Mouse (Mus musculus) heart, embryonic 16.5 days (tissue): ENCODE data around the gene Dusp7. TPM values are rescaled to one million over a fixed set of nuclear protein-coding genes. Genes with fewer than 3 reads are reported as not detected.
A peak's percentile ranks its signal among the peaks of the same experiment; 100 is the strongest.

Source experiments
- ATAC-seq: fragments of 200-750 bp; cut with Nextera tagmentation; replicated peaks from 2 replicates; pipeline ENCODE4 v1.8.0; 2017; ENCODE audit warnings: moderate number of reproducible peaks; ENCODE audit not compliant: insufficient read depth, low FRiP score; ENCODE audit errors: extremely low read depth
- H3K27ac ChIP-seq: fragments of 300-500 bp; sonication (generic); 2 replicates; pipeline ENCODE4 v1.5.1; 2014; ENCODE audit warnings: mild to moderate bottlenecking, low read length, control low read depth, moderate library complexity
- H3K27me3 ChIP-seq: fragments of 300-500 bp; sonication (generic); 2 replicates; pipeline ENCODE4 v1.6.1; 2014; ENCODE audit warnings: low read length, mixed read lengths; ENCODE audit not compliant: control insufficient read depth, insufficient read depth
- H3K36me3 ChIP-seq: fragments of 300-500 bp; sonication (generic); 2 replicates; pipeline ENCODE4 v1.6.1; 2014; ENCODE audit not compliant: control insufficient read depth, insufficient read depth
- H3K4me1 ChIP-seq: fragments of 300-500 bp; sonication (generic); 2 replicates; pipeline ENCODE4 v1.6.1; 2014; ENCODE audit warnings: low read length, mixed read lengths; ENCODE audit not compliant: control insufficient read depth, insufficient read depth
- H3K4me2 ChIP-seq: fragments of 300-500 bp; sonication (generic); 2 replicates; pipeline ENCODE4 v1.6.1; 2014; ENCODE audit warnings: low read depth, mild to moderate bottlenecking, control low read depth, low read length
- H3K4me3 ChIP-seq: fragments of 300-500 bp; sonication (generic); 2 replicates; pipeline ENCODE4 v1.5.1; 2014; ENCODE audit warnings: mild to moderate bottlenecking, control low read depth, low read length
- H3K9ac ChIP-seq: fragments of 300-500 bp; sonication (generic); 2 replicates; pipeline ENCODE4 v1.6.1; 2014; ENCODE audit warnings: low read length, control low read depth
- H3K9me3 ChIP-seq: fragments of 300-500 bp; sonication (generic); replicated peaks from 2 replicates; pipeline ENCODE4 v1.6.1; 2016; ENCODE audit warnings: low read length; ENCODE audit not compliant: control insufficient read depth
- WGBS: fragments of 180-500 bp; shearing (Covaris S2); extraction: QIAGEN DNeasy Blood & Tissue Kit; methylation state at CpG from one replicate; pipeline ENCODE4 v1.1.7; 2014; 5-methylcytosine and 5-hydroxymethylcytosine counted together
- polyA plus RNA-seq: library from polyadenylated mRNA; unstranded; fragments of >200 nt; fragmentation: Nextera tagmentation; extraction: Ambion mirVana; gene quantifications from 2 replicates; pipeline ENCODE4 v1.2.1, GENCODE M21; 2015

Gene Dusp7
- polyA plus RNA-seq: 7.9 and 10.2 TPM in 2 replicates

GRCm38 (mm10) chr9:106368112-106368717 is at the start of gene Dusp7:
Gene Dusp7 (plus strand): TSS chr9:106368632.
- peak within 1 kb of the TSS; percentile 91 for H3K9ac ChIP-seq
- 1% methylated on average over 51 of the region's 57 CpGs for WGBS

GRCm38 (mm10) chr9:106319095-106319494 is 49.3 kb upstream of the Dusp7 start:
- Histone ChIP-seq H3K9me3 (no peaks in the 10 kb centered on the region), H3K36me3 (no peaks in the 10 kb centered on the region), H3K4me1 (peaks cover 24% of the 10 kb centered on the region), H3K27me3 (no peaks in the 10 kb centered on the region), H3K27ac (peak overlapping the region; percentile 74), H3K4me2 (no peak overlapping the region), H3K9ac (0 out of 2 replicates have a peak overlapping the region, but pooled peaks have one; percentile 8), H3K4me3 (no peak overlapping the region)
- 14% methylated on average over 2 of the region's 2 CpGs for WGBS
- peak; percentile 65 for ATAC-seq

More at GRCm38 (mm10) chr9:106368112-106368717, at the start of gene Dusp7:
- peak within 1 kb of the TSS; percentile 96 for H3K27ac ChIP-seq
- H3K4me1 ChIP-seq: peaks cover 32% of the 10 kb centered on the region
- no peaks in the 10 kb centered on the region for H3K9me3 ChIP-seq
- H3K27me3 ChIP-seq: no peaks in the 10 kb centered on the region
- peak within 1 kb of the TSS; percentile 72 for H3K4me3 ChIP-seq
- H3K4me2 ChIP-seq: peak within 1 kb of the TSS; percentile 99
- H3K36me3 ChIP-seq: peaks cover 11% of the 10 kb centered on the region; the same call in 1 of the 2 replicates
- peak; percentile 78 for ATAC-seq

GRCm38 (mm10) chr9:106322497-106322896 is 45.9 kb upstream of the Dusp7 start:
- ATAC-seq: no peak
- Histone ChIP-seq H3K36me3 (no peaks in the 10 kb centered on the region), H3K4me2 (no peak overlapping the region), H3K4me1 (peaks cover 26% of the 10 kb centered on the region), H3K4me3 (no peak overlapping the region), H3K27ac (no peak overlapping the region), H3K27me3 (no peaks in the 10 kb centered on the region), H3K9ac (no peak overlapping the region), H3K9me3 (no peaks in the 10 kb centered on the region)
- WGBS: 83% methylated on average over 3 of the region's 3 CpGs

- no peaks in the 10 kb centered on the region for H3K27me3 ChIP-seq
- WGBS: 62% methylated on average over 8 of the region's 8 CpGs
- H3K9me3 ChIP-seq: no peaks in the 10 kb centered on the region
- H3K4me2 ChIP-seq: no peak overlapping the region
- H3K4me3 ChIP-seq: no peak overlapping the region
- no peaks in the 10 kb centered on the region for H3K36me3 ChIP-seq
- H3K27ac ChIP-seq: no peak overlapping the region
- H3K4me1 ChIP-seq: peaks cover 4% of the 10 kb centered on the region
- H3K9ac ChIP-seq: no peak overlapping the region
- ATAC-seq: no peak
Observed at GRCm38 (mm10) chr9:106326241-106326640, 42.2 kb upstream of the Dusp7 start.

GRCm38 (mm10) chr9:106327125-106327809 is 41.2 kb upstream of the Dusp7 start:
- H3K4me1 ChIP-seq: peaks cover 4% of the 10 kb centered on the region
- no peaks in the 10 kb centered on the region for H3K36me3 ChIP-seq
- no peak; the same call in 1 of the 2 replicates for ATAC-seq
- no peak overlapping the region for H3K4me3 ChIP-seq
- WGBS: 70% methylated on average over 8 of the region's 8 CpGs
- H3K27me3 ChIP-seq: no peaks in the 10 kb centered on the region
- H3K9ac ChIP-seq: no peak overlapping the region
- no peak overlapping the region for H3K27ac ChIP-seq
- no peak overlapping the region for H3K4me2 ChIP-seq
- H3K9me3 ChIP-seq: no peaks in the 10 kb centered on the region

GRCm38 (mm10) chr9:106328068-106328610 is 40.3 kb upstream of the Dusp7 start:
- ATAC-seq: no peak
- Histone ChIP-seq H3K9ac (no peak overlapping the region), H3K27me3 (no peaks in the 10 kb centered on the region), H3K36me3 (no peaks in the 10 kb centered on the region), H3K4me3 (no peak overlapping the region), H3K4me1 (peaks cover 4% of the 10 kb centered on the region), H3K4me2 (no peak overlapping the region), H3K27ac (no peak overlapping the region), H3K9me3 (no peaks in the 10 kb centered on the region)
- 57% methylated on average over 7 of the region's 7 CpGs for WGBS

- no peak overlapping the region for H3K4me3 ChIP-seq
- H3K4me2 ChIP-seq: no peak overlapping the region
- WGBS: 83% methylated on average over 5 of the region's 5 CpGs
- no peaks in the 10 kb centered on the region for H3K27me3 ChIP-seq
- no peak overlapping the region for H3K27ac ChIP-seq
- H3K36me3 ChIP-seq: no peaks in the 10 kb centered on the region
- no peak for ATAC-seq
- H3K4me1 ChIP-seq: peaks cover 4% of the 10 kb centered on the region
- H3K9ac ChIP-seq: no peak overlapping the region
- no peaks in the 10 kb centered on the region for H3K9me3 ChIP-seq
Observed at GRCm38 (mm10) chr9:106328772-106329511, 39.5 kb upstream of the Dusp7 start.

- no peak for ATAC-seq
- no peak overlapping the region for H3K27ac ChIP-seq
- H3K36me3 ChIP-seq: no peaks in the 10 kb centered on the region
- no peak overlapping the region for H3K4me3 ChIP-seq
- H3K9ac ChIP-seq: no peak overlapping the region
- WGBS: 80% methylated on average over 3 of the region's 3 CpGs
- H3K4me2 ChIP-seq: no peak overlapping the region
- H3K4me1 ChIP-seq: peaks cover 6% of the 10 kb centered on the region
- no peaks in the 10 kb centered on the region for H3K27me3 ChIP-seq
- H3K9me3 ChIP-seq: no peaks in the 10 kb centered on the region
Observed at GRCm38 (mm10) chr9:106332746-106333145, 35.7 kb upstream of the Dusp7 start.
